8 mouse cellular contexts compared by ENCODE assay signal in genomic region chr17:56009962-56010240, GRCm38 (mm10). TPM values are rescaled to one million over a fixed set of nuclear protein-coding genes. Genes with fewer than 3 reads are reported as not detected.
A peak's percentile ranks its signal among the peaks of the same experiment; 100 is the strongest.
DNase-seq lines count a peak whose midpoint lies in the region; ATAC-seq and TF ChIP-seq lines count a peak whose summit lies in the region.

No protein-coding gene starts in this region.

- H3K4me3 ChIP-seq in heart, embryonic 12.5 days: peak overlapping the region; percentile 81
- peak overlapping the region; percentile 92; the same call in 1 of the 2 replicates for H3K4me3 ChIP-seq in G1E (ENCODE audit: low read depth, low read length)
- peak overlapping the region; percentile 77 for H3K4me3 ChIP-seq in hindbrain, embryonic 11.5 days (ENCODE audit: low read depth, low read length)
- H3K4me3 ChIP-seq in midbrain, embryonic 11.5 days (ENCODE audit: low read depth, low read length): peak overlapping the region; percentile 88

- no peak for DNase-seq in heart, adult 9 months (ENCODE audit: low spot score in 2 of 2)
- no peak for DNase-seq in G1E (ENCODE audit: low spot score)
- DNase-seq in hindbrain, embryonic 11.5 days (ENCODE audit: low spot score): no peak
- DNase-seq in midbrain, embryonic 11.5 days (ENCODE audit: low spot score, missing footprints): no peak
- no peak for DNase-seq in urinary bladder, adult 2 months (ENCODE audit: low spot score)
- DNase-seq in left cerebral cortex, postnatal 25 days (ENCODE audit: low spot score in 2 of 2): no peak
- DNase-seq in thymus, postnatal 0 days (ENCODE audit: low spot score): no peak

- peak overlapping the region; percentile 78 for H3K9ac ChIP-seq in heart, embryonic 12.5 days
- H3K9ac ChIP-seq in hindbrain, embryonic 11.5 days (ENCODE audit: low read depth, low read length): peak overlapping the region; percentile 87
- peak overlapping the region; percentile 90 for H3K9ac ChIP-seq in midbrain, embryonic 11.5 days (ENCODE audit: low read length)

- no peak for TF ChIP-seq CTCF in G1E (IDR thresholded peaks at IDR 0.05; ENCODE audit: low read depth, low read length)

- no peaks in the 10 kb centered on the region for H3K27me3 ChIP-seq in heart, embryonic 12.5 days (replicated peaks)
- peaks cover 5% of the 10 kb centered on the region; the same call in 1 of the 2 replicates for H3K27me3 ChIP-seq in G1E (ENCODE audit: insufficient read depth, low read length)
- no peaks in the 10 kb centered on the region for H3K27me3 ChIP-seq in hindbrain, embryonic 11.5 days (ENCODE audit: control insufficient read depth, insufficient read depth, low read length)
- H3K27me3 ChIP-seq in midbrain, embryonic 11.5 days (ENCODE audit: control insufficient read depth, insufficient read depth, low read length): no peaks in the 10 kb centered on the region

- no peak overlapping the region for H3K27ac ChIP-seq in heart, embryonic 12.5 days (ENCODE audit: poor library complexity, severe bottlenecking)
- H3K27ac ChIP-seq in hindbrain, embryonic 11.5 days (ENCODE audit: low read depth, low read length): peak overlapping the region; percentile 97; the same call in 1 of the 2 replicates
- H3K27ac ChIP-seq in midbrain, embryonic 11.5 days (ENCODE audit: low read depth, low read length): no peak overlapping the region

- 45% methylated on average over 2 of the region's 2 CpGs for WGBS in heart, embryonic 12.5 days
- 47% methylated on average over 2 of the region's 2 CpGs for whole genome bisulfite sequencing in hindbrain, embryonic 11.5 days
- 43% methylated on average over 2 of the region's 2 CpGs for WGBS in midbrain, embryonic 11.5 days

- ATAC-seq in heart, embryonic 12.5 days (ENCODE audit: insufficient number of reproducible peaks, low FRiP score): no peak
- no peak for ATAC-seq in G1E (ENCODE audit: extremely low read depth, insufficient number of reproducible peaks, low FRiP score, poor library complexity, severe bottlenecking)
- ATAC-seq in hindbrain, embryonic 11.5 days (ENCODE audit: low FRiP score): no peak
- no peak for ATAC-seq in midbrain, embryonic 11.5 days (ENCODE audit: low FRiP score)

- peaks cover 32% of the 10 kb centered on the region for H3K36me3 ChIP-seq in heart, embryonic 12.5 days
- peaks cover 37% of the 10 kb centered on the region for H3K36me3 ChIP-seq in G1E (replicated peaks)
- H3K36me3 ChIP-seq in hindbrain, embryonic 11.5 days (ENCODE audit: control insufficient read depth, insufficient read depth, low read length): no peaks in the 10 kb centered on the region
- H3K36me3 ChIP-seq in midbrain, embryonic 11.5 days (ENCODE audit: control insufficient read depth, insufficient read depth, low read length): peaks cover 7% of the 10 kb centered on the region

- H3K4me1 ChIP-seq in heart, embryonic 12.5 days (replicated peaks): peaks cover 33% of the 10 kb centered on the region
- peaks cover 45% of the 10 kb centered on the region for H3K4me1 ChIP-seq in G1E (ENCODE audit: insufficient read depth, low read depth, low read length)
- H3K4me1 ChIP-seq in hindbrain, embryonic 11.5 days (replicated peaks; ENCODE audit: control insufficient read depth, insufficient read depth, low read length): peaks cover 8% of the 10 kb centered on the region; the same call in 1 of the 2 replicates
- peaks cover 16% of the 10 kb centered on the region for H3K4me1 ChIP-seq in midbrain, embryonic 11.5 days (ENCODE audit: control insufficient read depth, insufficient read depth, low read length)

- H3K4me2 ChIP-seq in heart, embryonic 12.5 days: peak overlapping the region; percentile 95
- peak overlapping the region; percentile 94 for H3K4me2 ChIP-seq in hindbrain, embryonic 11.5 days (replicated peaks; ENCODE audit: low read depth, low read length)
- H3K4me2 ChIP-seq in midbrain, embryonic 11.5 days: peak overlapping the region; percentile 99

- intact Hi-C loops in left cerebral cortex, postnatal 25 days (cut with DNase I): loop anchor here (1.0 to 5.0 kb wide), 3 partner anchors 26 to 308 kb away; partner anchors contain the start of gene Sh3gl1

- H3K9me3 ChIP-seq in heart, embryonic 12.5 days (replicated peaks): no peaks in the 10 kb centered on the region
- H3K9me3 ChIP-seq in G1E (replicated peaks): no peaks in the 10 kb centered on the region
- H3K9me3 ChIP-seq in hindbrain, embryonic 11.5 days (ENCODE audit: control insufficient read depth, low read length): no peaks in the 10 kb centered on the region
- H3K9me3 ChIP-seq in midbrain, embryonic 11.5 days (ENCODE audit: control insufficient read depth, low read length): no peaks in the 10 kb centered on the region

RNA-seq across cellular contexts. Expression of gene Mpnd, which starts 4.4 kb away (rescaled TPM):
- 75.4 and 78.7 TPM in 2 replicates for polyA plus RNA-seq in heart, embryonic 12.5 days (2016; fragmentation: Nextera tagmentation; extraction: Ambion mirVana)
- total RNA-seq in G1E (2014; fragmentation: Nextera tagmentation) (11.2 and 25.4 TPM in 2 replicates), G1E (2017) (39.1 and 43.9 TPM in 2 replicates)
- 46.2 and 48.5 TPM in 2 replicates for polyA plus RNA-seq in G1E (2012)
- polyA plus RNA-seq in hindbrain, embryonic 11.5 days (2014; fragmentation: Nextera tagmentation; extraction: Ambion mirVana): 141 and 163 TPM in 2 replicates
- polyA plus RNA-seq in midbrain, embryonic 11.5 days (2014; fragmentation: Nextera tagmentation; extraction: Ambion mirVana): 146 and 158 TPM in 2 replicates
- polyA plus RNA-seq in urinary bladder, adult 2 months (2012; rRNA removed): 50.4 and 51.1 TPM in 2 replicates
- total RNA-seq in left cerebral cortex, postnatal 25 days (2021): 100 to 1,000 TPM in 1 of 2 experiments, 10 to 100 TPM in 1; 97.4 to 104 TPM
- 65.7 and 65.9 TPM in 2 replicates for polyA plus RNA-seq in thymus, postnatal 0 days (2015; fragmentation: Nextera tagmentation; extraction: Ambion mirVana)

RNA-seq across cellular contexts. Expression of gene Stap2, which starts 4.5 kb away (rescaled TPM):
- polyA plus RNA-seq in heart, embryonic 12.5 days (2016; fragmentation: Nextera tagmentation; extraction: Ambion mirVana): 10.2 and 10.4 TPM in 2 replicates
- total RNA-seq in G1E (2014; fragmentation: Nextera tagmentation) (not detected in 2 replicates), G1E (2017) (0.27 and 0.29 TPM in 2 replicates)
- not detected in 2 replicates for polyA plus RNA-seq in G1E (2012)
- 5.1 and 6.3 TPM in 2 replicates for polyA plus RNA-seq in hindbrain, embryonic 11.5 days (2014; fragmentation: Nextera tagmentation; extraction: Ambion mirVana)
- polyA plus RNA-seq in midbrain, embryonic 11.5 days (2014; fragmentation: Nextera tagmentation; extraction: Ambion mirVana): 3.6 and 4.5 TPM in 2 replicates
- polyA plus RNA-seq in urinary bladder, adult 2 months (2012; rRNA removed): 29.6 and 38.6 TPM in 2 replicates
- 1 to 10 TPM; 1.9 to 3.0 TPM for total RNA-seq in left cerebral cortex, postnatal 25 days (2021)
- polyA plus RNA-seq in thymus, postnatal 0 days (2015; fragmentation: Nextera tagmentation; extraction: Ambion mirVana): 17.6 and 18.0 TPM in 2 replicates

RNA-seq across cellular contexts. Expression of gene Fsd1, which starts 23.6 kb away (rescaled TPM):
- polyA plus RNA-seq in heart, embryonic 12.5 days (2016; fragmentation: Nextera tagmentation; extraction: Ambion mirVana): 5.2 and 5.6 TPM in 2 replicates
- total RNA-seq in G1E (2014; fragmentation: Nextera tagmentation) (not detected in 2 replicates), G1E (2017) (0.27 TPM in 1 of 2 replicates, not detected in the other)
- polyA plus RNA-seq in G1E (2012): not detected in 2 replicates
- 65.0 and 66.5 TPM in 2 replicates for polyA plus RNA-seq in hindbrain, embryonic 11.5 days (2014; fragmentation: Nextera tagmentation; extraction: Ambion mirVana)
- 61.2 and 65.6 TPM in 2 replicates for polyA plus RNA-seq in midbrain, embryonic 11.5 days (2014; fragmentation: Nextera tagmentation; extraction: Ambion mirVana)
- 0.57 and 1.2 TPM in 2 replicates for polyA plus RNA-seq in urinary bladder, adult 2 months (2012; rRNA removed)
- total RNA-seq in left cerebral cortex, postnatal 25 days (2021): 10 to 100 TPM; 70.5 to 78.8 TPM
- polyA plus RNA-seq in thymus, postnatal 0 days (2015; fragmentation: Nextera tagmentation; extraction: Ambion mirVana): 1.9 and 2.7 TPM in 2 replicates

RNA-seq across cellular contexts. Expression of gene Sh3gl1, which starts 26.5 kb away (rescaled TPM):
- polyA plus RNA-seq in heart, embryonic 12.5 days (2016; fragmentation: Nextera tagmentation; extraction: Ambion mirVana): 93.2 and 96.6 TPM in 2 replicates
- total RNA-seq in G1E (2014; fragmentation: Nextera tagmentation) (21.6 and 24.3 TPM in 2 replicates), G1E (2017) (28.5 and 30.1 TPM in 2 replicates)
- 64.2 and 74.6 TPM in 2 replicates for polyA plus RNA-seq in G1E (2012)
- 112 and 114 TPM in 2 replicates for polyA plus RNA-seq in hindbrain, embryonic 11.5 days (2014; fragmentation: Nextera tagmentation; extraction: Ambion mirVana)
- 106 and 118 TPM in 2 replicates for polyA plus RNA-seq in midbrain, embryonic 11.5 days (2014; fragmentation: Nextera tagmentation; extraction: Ambion mirVana)
- 55.5 and 78.1 TPM in 2 replicates for polyA plus RNA-seq in urinary bladder, adult 2 months (2012; rRNA removed)
- 10 to 100 TPM; 44.5 to 47.8 TPM for total RNA-seq in left cerebral cortex, postnatal 25 days (2021)
- polyA plus RNA-seq in thymus, postnatal 0 days (2015; fragmentation: Nextera tagmentation; extraction: Ambion mirVana): 117 and 129 TPM in 2 replicates

RNA-seq across cellular contexts. Expression of gene Chaf1a, which starts 30.3 kb away (rescaled TPM):
- 22.0 and 22.6 TPM in 2 replicates for polyA plus RNA-seq in heart, embryonic 12.5 days (2016; fragmentation: Nextera tagmentation; extraction: Ambion mirVana)
- 31.2 and 32.9 TPM in 2 replicates for total RNA-seq in G1E (2014; fragmentation: Nextera tagmentation)
- total RNA-seq in G1E (2017): 29.0 and 31.3 TPM in 2 replicates
- 84.1 and 143 TPM in 2 replicates for polyA plus RNA-seq in G1E (2012)
- polyA plus RNA-seq in hindbrain, embryonic 11.5 days (2014; fragmentation: Nextera tagmentation; extraction: Ambion mirVana): 16.1 and 18.9 TPM in 2 replicates
- polyA plus RNA-seq in midbrain, embryonic 11.5 days (2014; fragmentation: Nextera tagmentation; extraction: Ambion mirVana): 20.7 and 24.7 TPM in 2 replicates
- 2.1 and 2.2 TPM in 2 replicates for polyA plus RNA-seq in urinary bladder, adult 2 months (2012; rRNA removed)
- total RNA-seq in left cerebral cortex, postnatal 25 days (2021): 1 to 10 TPM; 1.7 to 1.9 TPM
- 18.0 and 18.5 TPM in 2 replicates for polyA plus RNA-seq in thymus, postnatal 0 days (2015; fragmentation: Nextera tagmentation; extraction: Ambion mirVana)
